Comparison of ENCODE assay signal across 19 mouse cellular contexts in genomic region chr14:15319399-15319915, GRCm38 (mm10).
A peak's percentile ranks its signal among the peaks of the same experiment; 100 is the strongest.
DNase-seq lines count a peak whose midpoint lies in the region; ATAC-seq lines count a peak whose summit lies in the region.
"Had no signal": no experiment of that assay in that cellular context is flagged by ENCODE, and none has a peak within 500 bp of the region (broad histone marks: within the 10 kb centered on the region; RNA-seq: fewer than 3 reads in every experiment).

No protein-coding gene starts in this region.

- no peak for DNase-seq in frontal cortex, postnatal 25 days (ENCODE audit: low spot score in 2 of 2)
- peak; percentile 11 for DNase-seq in right cerebral cortex, adult 18-20 months
- no peak for DNase-seq in right cerebral cortex, postnatal 25 days
- DNase-seq in ZHBTc4 (ENCODE audit: low read depth, low spot score), result peak; percentile 63
- peak; percentile 60 for DNase-seq in telencephalon, adult 2 months (ENCODE audit: low read depth, low spot score)
- no peak for DNase-seq in embryo, embryonic 11 days
- DNase-seq in embryo, embryonic 9.5 days (ENCODE audit: extremely low spot score), result no peak
- DNase-seq: adrenal gland, postnatal 10 days; B cell, adult 2 months; cerebellum, adult 18-20 months; cerebellum, adult 9-11 months; cerebellum, postnatal 36 days; gastrocnemius, postnatal 10 days; heart, adult 2 months; heart, postnatal 36 days had no signal

- ATAC-seq in frontal cortex, adult (ENCODE audit: low TSS enrichment), result peak; percentile 98
- ATAC-seq: CD4-positive, CD25-positive, alpha-beta regulatory T cell, adult 4 months; forebrain, embryonic 16.5 days; intestine, embryonic 16.5 days had no signal

Comparison
In these comparisons a context has a peak if more than half of its experiments do, and no peak if none do; other contexts are left out.
1. DNase-seq: peak in right cerebral cortex, adult 18-20 months (single experiment), ZHBTc4 (single experiment) and telencephalon, adult 2 months (single experiment); none in frontal cortex, postnatal 25 days (0 of 2), right cerebral cortex, postnatal 25 days (single experiment), embryo, embryonic 11 days (single experiment) and embryo, embryonic 9.5 days (single experiment).